Mouse (Mus musculus): ENCODE results near the gene AU021092.

AU021092 gene

DNA sequence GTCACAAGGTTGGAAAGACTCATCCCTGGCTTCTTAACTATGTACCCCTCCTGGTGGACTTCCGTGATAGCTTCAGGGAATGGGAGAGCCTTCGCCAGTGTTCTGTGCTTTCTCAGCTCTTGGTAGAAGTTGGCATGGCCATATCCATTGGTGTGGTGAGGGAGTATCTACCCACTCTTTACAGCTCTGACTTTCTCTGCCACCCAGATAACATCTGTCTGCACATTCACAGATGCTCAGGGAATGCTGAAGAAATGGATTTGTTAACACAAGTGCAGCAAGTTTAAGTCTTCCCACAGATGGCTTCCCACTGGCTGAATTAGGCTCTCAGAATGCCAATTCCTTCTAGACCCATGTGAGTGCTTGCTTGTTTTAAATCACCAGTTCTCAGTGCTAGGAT, 8.0 kb downstream of the AU021092 start:
- DNase-seq (ENCODE audit: low read depth, low spot score), result no peak

DNA sequence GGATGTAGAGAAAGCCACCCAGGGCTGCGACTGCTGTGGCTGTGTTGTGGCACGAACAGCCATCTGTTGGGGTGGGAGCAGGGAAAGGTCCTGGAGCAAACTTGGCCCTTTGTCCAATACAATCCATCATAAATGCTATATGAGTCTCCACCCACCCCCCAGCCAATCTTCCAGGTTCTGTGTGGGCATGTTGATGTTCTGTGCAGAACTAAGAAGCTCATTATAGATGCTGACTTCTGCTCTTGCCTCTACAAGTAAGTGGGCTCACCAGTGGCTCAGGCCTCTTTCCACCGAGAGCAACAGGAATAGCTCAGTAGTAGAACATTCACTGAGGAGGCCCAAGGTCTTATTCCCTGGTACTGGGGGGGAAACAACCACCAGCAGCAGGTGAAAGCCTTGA, 9.9 kb downstream of the AU021092 start:
- no peak for DNase-seq (ENCODE audit: low read depth, low spot score)

DNA sequence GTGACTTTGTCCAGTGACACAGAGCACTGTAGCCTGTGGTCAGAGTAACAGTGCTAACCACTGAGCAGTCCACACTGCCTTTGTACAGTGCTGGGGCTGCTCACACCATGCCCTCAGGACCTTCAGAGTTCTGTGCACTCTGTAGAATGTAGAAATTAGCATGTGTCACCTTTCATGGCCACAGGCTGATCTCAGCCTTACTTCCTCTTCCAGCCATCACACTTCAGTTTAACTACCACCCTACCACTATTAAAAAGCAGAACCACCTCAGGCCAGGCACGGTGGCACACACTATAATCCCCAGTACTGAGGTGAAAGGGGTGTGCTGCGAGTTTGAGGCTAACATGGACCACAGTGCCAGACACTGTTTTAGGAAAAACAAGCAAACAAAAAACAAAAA, 11.7 kb downstream of the AU021092 start:
- no peak for DNase-seq (ENCODE audit: low read depth, low spot score)

DNA sequence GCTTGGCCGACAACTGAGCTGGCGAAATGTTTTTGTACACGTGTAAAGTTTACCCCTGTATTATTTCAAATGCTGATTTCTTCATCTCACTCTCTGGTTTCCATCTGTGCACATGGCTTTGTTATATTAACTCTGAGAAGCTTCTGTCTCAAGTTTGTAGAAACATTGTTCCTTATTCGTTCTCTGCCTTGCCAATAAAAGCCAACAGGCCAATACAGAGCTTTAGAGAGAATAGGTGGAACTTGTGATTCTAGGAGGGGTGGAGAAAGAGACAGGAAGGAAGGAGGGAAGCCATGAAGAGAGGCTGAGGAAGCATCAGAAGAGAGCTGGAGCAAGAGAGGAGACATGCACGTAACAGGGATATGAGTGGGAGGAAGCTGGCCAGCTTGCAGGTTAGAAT, 16.0 kb downstream of the AU021092 start:
- DNase-seq (ENCODE audit: low read depth, low spot score), result no peak

DNA sequence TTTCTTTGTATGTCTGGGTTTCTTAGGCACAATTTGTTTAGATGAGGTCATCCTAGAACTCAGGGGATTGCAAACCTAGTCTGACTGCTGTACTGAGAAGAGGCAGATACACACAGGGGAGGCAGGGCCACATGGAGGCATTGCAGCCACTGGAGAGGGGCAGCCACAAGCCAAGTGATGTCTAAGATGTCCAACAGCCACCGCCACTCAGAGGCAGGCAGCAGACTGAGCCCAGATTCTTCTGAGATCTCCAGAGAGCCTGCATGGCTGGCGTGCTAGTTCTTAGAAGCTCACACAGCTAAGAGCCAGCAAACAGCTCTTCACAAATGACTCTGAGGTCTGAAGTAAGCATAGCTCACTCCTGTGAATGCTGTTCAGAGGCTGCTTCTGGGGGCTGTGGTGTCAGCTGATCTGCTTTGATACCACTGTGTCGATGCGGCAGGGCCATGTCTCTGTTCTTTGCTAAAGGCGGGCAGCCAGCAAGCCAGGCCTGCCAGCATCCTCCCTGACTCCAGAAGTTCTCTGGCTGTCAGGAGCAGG, 16.6 kb downstream of the AU021092 start:
- DNase-seq (ENCODE audit: low read depth, low spot score), result no peak

DNA sequence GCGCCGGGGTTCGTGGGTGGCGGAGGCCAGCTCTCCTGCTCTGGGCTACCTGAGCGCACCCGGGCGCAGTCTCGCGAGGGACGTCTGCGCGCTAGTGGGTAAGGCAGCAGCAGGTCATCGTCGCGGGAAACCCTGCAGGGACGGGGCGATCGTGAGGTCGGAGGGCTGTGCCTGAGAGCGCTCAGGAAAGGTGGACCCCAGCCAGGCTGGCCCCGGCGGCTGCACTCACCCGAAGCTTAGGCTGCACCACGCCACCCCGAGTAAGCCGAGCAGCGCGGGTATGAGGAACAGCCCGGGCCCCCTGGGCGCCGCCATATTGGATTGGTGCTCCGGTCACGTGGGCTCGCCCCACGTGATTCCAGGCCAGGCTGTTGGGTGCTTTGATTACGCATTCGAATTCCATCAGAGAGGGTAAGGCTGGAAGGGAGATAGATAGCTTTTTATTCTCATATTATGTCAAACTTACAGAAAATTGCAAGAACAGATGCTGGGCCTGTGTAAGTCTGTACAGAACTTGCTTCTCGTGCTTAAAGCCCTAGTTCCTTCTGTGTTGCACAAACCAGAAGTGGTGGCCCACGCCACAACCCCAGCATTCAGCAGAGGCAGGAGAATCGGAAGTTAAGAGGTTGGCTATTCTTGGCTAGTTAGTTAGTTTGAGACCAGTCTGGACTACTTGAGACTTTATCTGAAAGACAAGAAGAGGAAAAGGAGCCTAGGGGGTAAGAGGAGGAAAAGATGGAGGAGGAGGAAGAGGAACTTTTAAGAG, 18.2 kb downstream of the AU021092 start, which contains the start of gene Nagpa:
Gene Nagpa, minus strand, starts transcription at position 345 of the 766 bp plus-strand sequence.
- DNase-seq (ENCODE audit: low read depth, low spot score), result peak; percentile 72

DNA sequence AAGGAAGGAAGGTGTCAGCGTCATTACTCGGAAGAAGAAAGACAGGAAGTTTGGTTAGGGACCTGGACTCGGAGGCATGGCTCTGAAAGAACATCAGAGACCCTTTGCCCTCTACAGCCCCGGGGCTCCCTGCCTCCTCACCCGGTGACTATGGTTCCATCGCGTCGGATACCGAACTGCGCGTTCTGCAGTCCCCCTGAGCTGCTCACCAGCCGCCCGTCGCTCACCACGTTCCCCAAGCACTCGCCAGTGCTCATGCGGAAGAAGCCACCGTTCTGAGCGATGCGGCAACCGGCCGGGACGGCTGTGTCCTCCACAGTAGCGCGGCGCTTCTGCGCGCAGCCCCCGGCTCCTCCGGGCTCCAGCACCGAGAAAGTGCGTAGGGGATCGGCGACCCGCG, 18.9 kb downstream of the AU021092 start:
- DNase-seq (ENCODE audit: low read depth, low spot score), result no peak

DNA sequence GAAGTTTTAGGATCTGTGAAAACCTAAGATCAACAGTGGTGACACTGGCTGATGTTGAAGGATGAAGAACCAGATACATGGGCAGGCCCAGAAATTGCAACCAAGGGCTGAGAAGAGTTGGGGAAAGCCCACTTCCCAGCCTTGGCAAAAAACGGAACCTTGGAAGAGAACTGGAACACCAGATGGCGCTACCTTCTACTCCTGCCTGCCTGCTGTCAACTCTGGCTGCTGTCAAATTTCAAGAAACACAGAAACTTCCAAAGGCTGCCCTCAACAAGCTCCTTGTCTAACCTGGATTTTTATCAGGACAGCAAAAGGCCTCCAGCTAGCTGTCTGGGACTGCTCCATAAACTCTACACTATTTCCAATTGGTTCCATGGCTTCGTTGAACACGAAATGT, 19.4 kb downstream of the AU021092 start:
- no peak for DNase-seq (ENCODE audit: low read depth, low spot score)

DNA sequence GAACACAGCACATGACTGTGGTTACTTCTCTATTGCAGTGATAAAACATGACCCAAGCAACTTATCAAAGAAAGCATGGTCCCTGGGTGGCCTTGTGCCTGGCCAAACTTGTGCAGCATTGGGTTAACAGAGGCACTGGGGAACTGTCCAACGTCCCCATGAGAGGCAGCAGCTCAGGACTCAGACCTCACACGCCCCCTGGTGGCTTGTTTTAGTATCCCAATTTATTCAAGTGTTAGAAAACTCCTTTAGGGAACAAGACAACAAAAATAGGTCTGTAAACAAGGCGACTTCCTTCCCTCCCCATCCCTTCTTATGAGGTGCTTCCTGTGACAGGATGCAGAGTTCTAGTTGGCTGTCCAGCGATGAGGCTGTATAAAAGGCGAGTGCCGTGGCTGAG, 27.0 kb downstream of the AU021092 start:
- no peak for DNase-seq (ENCODE audit: low read depth, low spot score)

DNA sequence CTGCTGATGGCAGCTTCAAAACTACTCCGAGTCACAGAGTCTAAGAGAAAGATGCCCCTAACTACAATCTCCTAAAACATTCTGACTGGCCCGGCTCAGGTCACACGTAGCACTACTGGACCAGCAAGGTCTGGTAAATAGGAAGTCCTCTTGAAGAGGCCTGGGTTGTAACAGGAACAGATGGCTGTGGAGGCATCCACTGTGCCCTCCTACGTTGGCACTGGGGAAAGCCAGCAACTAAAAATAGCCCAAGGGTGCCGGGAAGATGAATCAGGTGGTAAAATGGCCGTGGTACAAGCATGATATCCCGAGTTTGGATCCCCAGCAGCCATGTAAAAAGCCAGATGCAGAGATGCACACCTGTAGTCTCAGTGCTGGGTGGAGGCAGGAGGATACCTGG, 35.9 kb downstream of the AU021092 start:
- DNase-seq (ENCODE audit: low read depth, low spot score), result no peak

DNA sequence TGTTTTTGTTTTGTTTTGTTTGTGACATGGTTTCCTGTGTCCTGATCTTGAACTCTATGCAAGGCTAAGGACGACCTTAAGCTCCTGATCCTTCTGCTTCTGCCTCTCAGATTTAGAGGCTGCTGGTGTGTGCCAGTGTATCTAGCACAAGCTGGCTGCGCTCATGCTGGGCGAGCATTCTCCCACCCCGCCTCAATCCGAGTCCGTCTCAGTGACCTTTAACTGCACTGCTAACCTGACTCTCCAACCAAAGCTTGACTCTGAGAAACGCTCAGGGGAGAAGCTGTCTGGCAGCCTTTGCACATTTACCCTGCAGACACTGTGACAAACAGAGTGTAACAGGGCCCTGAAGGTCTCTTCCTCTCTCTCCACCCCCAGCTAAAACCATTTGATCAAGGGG, 36.4 kb downstream of the AU021092 start:
- DNase-seq (ENCODE audit: low read depth, low spot score), result no peak

DNA sequence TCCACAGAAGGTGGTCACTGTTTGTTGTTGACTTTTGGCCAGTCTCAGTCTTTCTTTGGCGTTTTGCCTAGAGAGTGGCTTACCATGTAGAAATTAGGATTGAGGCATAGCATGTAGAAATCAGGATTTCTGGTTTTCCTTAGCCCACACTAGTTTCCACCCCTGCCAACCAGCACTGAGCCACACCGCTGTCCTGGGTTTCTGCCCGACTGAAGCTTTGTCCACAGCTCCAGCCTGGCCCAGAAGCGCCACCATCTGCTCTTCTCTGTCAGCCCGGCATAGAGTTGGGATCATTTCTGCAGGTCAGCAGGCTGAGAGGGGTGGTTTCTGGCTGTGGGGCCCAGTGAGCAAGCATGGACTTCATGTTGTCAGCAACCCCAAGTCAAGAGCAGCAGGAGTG, 37.1 kb downstream of the AU021092 start:
- no peak for DNase-seq (ENCODE audit: low read depth, low spot score)

DNA sequence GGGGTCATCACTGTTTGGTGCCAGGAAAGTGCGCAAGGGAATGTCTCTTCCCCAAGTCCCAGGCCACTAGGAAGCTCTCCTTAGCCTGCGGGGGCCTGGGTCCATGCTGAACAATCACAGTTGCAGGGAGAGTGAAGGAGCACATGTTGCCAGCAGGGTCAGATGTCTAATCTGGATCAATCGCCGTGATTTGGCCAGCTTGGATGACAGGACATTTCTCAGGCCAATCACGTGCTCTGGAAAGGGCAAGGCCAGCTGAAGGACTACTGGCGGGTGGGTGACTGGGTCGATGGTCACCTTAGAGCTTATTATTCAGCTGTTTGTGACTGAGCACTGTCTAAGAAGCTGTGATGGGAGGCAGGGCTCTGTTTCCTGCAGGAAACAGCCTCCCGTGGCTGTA, 38.0 kb downstream of the AU021092 start:
- no peak for DNase-seq (ENCODE audit: low read depth, low spot score)

DNA sequence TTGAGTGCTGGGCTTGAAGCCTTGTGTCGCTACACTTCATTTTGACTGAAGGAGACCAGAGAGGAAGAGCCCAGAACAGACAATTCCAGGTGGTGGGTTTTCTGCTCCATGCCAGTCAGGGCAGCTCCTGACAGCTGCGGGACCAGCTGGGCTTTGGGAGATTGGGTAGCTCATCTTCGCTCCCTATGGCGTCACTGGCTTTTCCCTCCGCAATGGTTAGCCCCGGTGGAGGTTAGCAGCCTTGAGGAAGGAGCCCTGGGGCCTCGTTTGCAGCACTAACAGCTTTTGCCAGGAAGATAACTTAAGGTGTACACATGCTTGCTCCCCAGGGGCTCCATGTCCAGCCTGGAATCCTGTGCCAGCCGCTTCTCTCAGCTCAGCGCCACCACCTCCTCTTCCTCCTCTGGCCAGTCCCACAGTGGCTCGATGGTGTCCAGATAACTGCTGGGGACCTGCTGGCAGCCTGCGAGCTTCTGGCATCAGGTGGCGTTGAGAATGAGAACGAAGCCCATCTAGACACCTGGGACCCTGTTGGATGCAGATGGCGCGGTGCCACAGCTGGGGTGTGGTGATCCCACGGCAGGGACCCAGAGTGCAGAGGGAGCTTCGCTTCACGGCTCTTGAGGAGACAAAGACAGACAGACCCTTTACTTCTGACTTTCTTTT, 38.7 kb downstream of the AU021092 start:
- DNase-seq (ENCODE audit: low read depth, low spot score), result no peak

DNA sequence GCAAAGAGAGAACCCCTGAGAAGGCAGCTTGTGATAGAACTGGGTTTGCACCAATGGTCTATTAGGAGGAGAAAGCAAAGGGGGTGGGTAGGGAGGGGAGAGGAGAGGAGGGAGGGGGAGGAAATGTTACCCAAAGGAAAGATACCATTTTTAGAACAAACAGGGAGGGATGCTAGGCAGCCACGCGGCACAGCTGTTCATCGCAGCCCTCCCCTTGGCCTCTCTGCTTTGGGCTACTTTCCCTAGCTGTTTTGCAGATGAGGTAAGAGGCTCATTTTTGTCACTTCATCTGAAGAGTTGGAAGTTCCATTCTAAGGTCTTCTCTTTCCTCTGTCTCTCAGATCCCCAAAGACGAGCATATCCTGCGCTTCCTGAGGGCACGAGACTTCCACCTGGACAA, 49.5 kb downstream of the AU021092 start:
- DNase-seq (ENCODE audit: low read depth, low spot score), result no peak

DNA sequence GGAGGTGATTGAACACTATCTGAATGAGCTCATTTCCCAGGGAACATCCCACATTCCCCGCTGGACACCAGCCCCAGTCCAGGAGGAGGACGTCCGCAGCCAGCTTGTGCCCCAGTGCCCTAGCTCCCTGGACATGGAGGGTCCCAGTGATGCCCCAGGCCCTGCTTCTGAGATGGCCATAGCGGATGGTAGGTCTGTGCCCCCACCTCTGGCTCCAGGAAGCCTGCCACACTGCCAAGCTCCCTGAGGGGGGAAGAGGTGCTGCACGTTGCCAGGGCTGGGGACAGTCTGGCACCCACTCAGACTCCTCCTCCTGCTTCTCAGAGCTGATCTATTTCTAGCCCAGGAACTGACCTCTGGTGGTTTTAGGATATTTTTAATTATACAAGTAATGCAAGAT, 53.3 kb downstream of the AU021092 start:
- no peak for DNase-seq (ENCODE audit: low read depth, low spot score)

DNA sequence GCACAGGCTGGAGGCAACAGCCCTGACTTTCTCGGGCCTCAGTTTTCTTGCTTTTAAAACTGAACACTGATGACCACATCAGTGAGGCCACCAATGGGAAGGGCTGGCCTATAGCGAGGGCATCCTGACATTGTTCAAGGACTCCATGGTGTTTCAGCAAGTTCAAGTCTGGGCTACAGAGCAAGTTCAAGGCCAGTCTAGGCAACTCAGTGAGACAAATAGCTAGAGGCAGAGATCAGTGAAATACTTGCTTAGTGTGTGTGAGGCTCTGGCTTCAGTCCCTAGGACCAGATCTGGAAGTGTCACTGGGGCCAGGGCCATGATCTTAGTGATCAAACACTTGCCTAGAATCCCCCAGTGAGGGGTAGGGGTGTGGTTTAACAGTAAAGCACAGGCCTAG, 54.1 kb downstream of the AU021092 start:
- no peak for DNase-seq (ENCODE audit: low read depth, low spot score)

DNA sequence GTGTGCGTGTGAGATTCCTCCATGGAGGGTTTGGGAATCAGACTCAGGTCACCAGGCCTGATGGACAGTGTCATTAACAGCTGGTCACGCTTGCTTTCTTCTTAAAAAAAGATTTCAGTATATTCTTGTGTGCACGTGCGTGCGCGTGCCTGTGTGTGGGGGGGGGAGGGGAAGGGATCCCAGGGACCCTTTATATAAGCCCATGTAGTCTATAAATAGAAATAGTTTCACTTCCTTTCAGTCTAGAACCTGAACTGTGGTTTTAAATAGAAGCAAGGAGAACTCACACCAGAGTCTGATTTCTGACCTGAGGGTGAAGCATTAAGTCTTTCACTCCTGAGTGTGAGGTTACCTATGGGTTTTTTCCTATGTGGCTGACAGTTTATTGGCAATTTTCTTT, 57.8 kb downstream of the AU021092 start:
- no peak for DNase-seq (ENCODE audit: low read depth, low spot score)
